Mouse (Mus musculus): ENCODE measurements around the gene Epb41.
A peak's percentile ranks its signal among the peaks of the same experiment; 100 is the strongest.

The Epb41 gene

GRCm38 (mm10) chr4:132074933-132075769 lies at the start of gene Epb41:
Gene Epb41, minus strand, starts transcription at chr4:132075321.
- peak; percentile 98 for DNase-seq

- no peak for DNase-seq
Observed at GRCm38 (mm10) chr4:132123166-132123565, 48.0 kb upstream of the Epb41 start.

- no peak for DNase-seq
Observed at GRCm38 (mm10) chr4:132121674-132122073, 46.6 kb upstream of the Epb41 start.

GRCm38 (mm10) chr4:132119566-132119965 lies 44.4 kb upstream of the Epb41 start:
- DNase-seq, result no peak

GRCm38 (mm10) chr4:132116315-132116714 lies 41.2 kb upstream of the Epb41 start:
- no peak for DNase-seq

GRCm38 (mm10) chr4:132113411-132114095 lies 38.4 kb upstream of the Epb41 start:
- DNase-seq, result no peak

GRCm38 (mm10) chr4:132111227-132111626 lies 36.1 kb upstream of the Epb41 start:
- no peak for DNase-seq

- DNase-seq, result no peak
Observed at GRCm38 (mm10) chr4:132108221-132108620, 33.1 kb upstream of the Epb41 start.

GRCm38 (mm10) chr4:132101152-132101551 lies 26.0 kb upstream of the Epb41 start:
- DNase-seq, result no peak

GRCm38 (mm10) chr4:132099548-132099947 lies 24.4 kb upstream of the Epb41 start:
- DNase-seq, result no peak

GRCm38 (mm10) chr4:132095043-132095442 lies 19.9 kb upstream of the Epb41 start:
- no peak for DNase-seq

GRCm38 (mm10) chr4:132093928-132094327 lies 18.8 kb upstream of the Epb41 start:
- DNase-seq, result no peak

- DNase-seq, result no peak
Observed at GRCm38 (mm10) chr4:132093136-132093535, 18.0 kb upstream of the Epb41 start.

GRCm38 (mm10) chr4:132088921-132089320 lies 13.8 kb upstream of the Epb41 start:
- peak; percentile 69 for DNase-seq

GRCm38 (mm10) chr4:132085114-132085513 lies 10.0 kb upstream of the Epb41 start:
- no peak for DNase-seq

- DNase-seq, result no peak
Observed at GRCm38 (mm10) chr4:132080492-132080983, 5.4 kb upstream of the Epb41 start.

- peak; percentile 82 for DNase-seq
Observed at GRCm38 (mm10) chr4:132079555-132080275, 4.6 kb upstream of the Epb41 start.

GRCm38 (mm10) chr4:132078296-132078714 lies 3.2 kb upstream of the Epb41 start:
- DNase-seq, result peak; percentile 26

GRCm38 (mm10) chr4:132077445-132077844 lies 2.3 kb upstream of the Epb41 start:
- no peak for DNase-seq

GRCm38 (mm10) chr4:132076480-132077405 lies 1.6 kb upstream of the Epb41 start:
- peak; percentile 49 for DNase-seq

- DNase-seq, result no peak
Observed at GRCm38 (mm10) chr4:132075796-132076195, 675 bp upstream of the Epb41 start.
